29 mouse cellular contexts compared by ENCODE assay signal in genomic region chr1:88273832-88274231, GRCm38 (mm10). TPM values are rescaled to one million over a fixed set of nuclear protein-coding genes. Genes with fewer than 3 reads are reported as not detected.
DNase-seq lines count a peak whose midpoint lies in the region; ATAC-seq and TF ChIP-seq lines count a peak whose summit lies in the region.
"Had no signal": no experiment of that assay in that cellular context is flagged by ENCODE, and none has a peak within 500 bp of the region (broad histone marks: within the 10 kb centered on the region; RNA-seq: fewer than 3 reads in every experiment).

No protein-coding gene starts in this region.

- peak; percentile 94 for DNase-seq in heart, adult 11 months
- peak; percentile 64 for DNase-seq in liver, adult 2 months (ENCODE audit: extremely low read depth, low read depth, low spot score)
- DNase-seq in liver, postnatal 0 days: no peak
- DNase-seq in testis, postnatal 10 days (ENCODE audit: low spot score): peak; percentile 46
- no peak for DNase-seq in testis, postnatal 14 days (ENCODE audit: low spot score)
- DNase-seq in retina, embryonic 14.5 days (ENCODE audit: low spot score): no peak
- DNase-seq: adrenal gland, adult 2 months; adrenal gland, postnatal 36 days; forebrain, postnatal 0 days; kidney, postnatal 25 days; lung, postnatal 10 days had no signal

- no peak overlapping the region for H3K9ac ChIP-seq in heart, embryonic 12.5 days
- H3K9ac ChIP-seq in liver, adult 2 months (ENCODE audit: low read depth, low read length): no peak overlapping the region
- no peak overlapping the region for H3K9ac ChIP-seq in liver, postnatal 0 days (replicated peaks)
- H3K9ac ChIP-seq: embryonic facial prominence, embryonic 15.5 days; forebrain, postnatal 0 days; limb, embryonic 13.5 days; liver, embryonic 12.5 days; midbrain, embryonic 15.5 days; stomach, embryonic 15.5 days had no signal

- no peak for TF ChIP-seq POLR2A in liver, adult 2 months (IDR thresholded peaks at IDR 0.05; ENCODE audit: extremely low read depth, insufficient read depth, low read length)

- H3K36me3 ChIP-seq in heart, embryonic 12.5 days: peaks cover 59% of the 10 kb centered on the region
- H3K36me3 ChIP-seq in liver, adult 2 months (ENCODE audit: control insufficient read depth, insufficient read depth, low read length): peaks cover 22% of the 10 kb centered on the region
- H3K36me3 ChIP-seq in liver, postnatal 0 days (replicated peaks; ENCODE audit: insufficient read depth, low read length): peaks cover 61% of the 10 kb centered on the region

- H3K27ac ChIP-seq in heart, embryonic 12.5 days (ENCODE audit: poor library complexity, severe bottlenecking): no peak overlapping the region
- 0 out of 2 replicates have a peak overlapping the region, but pooled peaks have one; percentile 3 for H3K27ac ChIP-seq in liver, adult 2 months (replicated peaks; ENCODE audit: insufficient read depth, low read depth, low read length)
- H3K27ac ChIP-seq in liver, postnatal 0 days (ENCODE audit: low read depth): no peak overlapping the region
- H3K27ac ChIP-seq: embryonic facial prominence, embryonic 10.5 days; embryonic facial prominence, embryonic 15.5 days; forebrain, embryonic 12.5 days; heart, adult 2 months; hindbrain, embryonic 13.5 days; limb, embryonic 13.5 days; liver, embryonic 12.5 days; midbrain, embryonic 15.5 days; stomach, embryonic 15.5 days had no signal

- peaks cover 21% of the 10 kb centered on the region for H3K79me2 ChIP-seq in liver, adult 2 months (ENCODE audit: control insufficient read depth, insufficient read depth, low read length)

- H3K4me3 ChIP-seq in heart, embryonic 12.5 days: no peak overlapping the region
- no peak overlapping the region for H3K4me3 ChIP-seq in liver, adult 2 months (ENCODE audit: insufficient read depth, low read depth, low read length)
- no peak overlapping the region for H3K4me3 ChIP-seq in liver, postnatal 0 days (ENCODE audit: low read depth, low read length)
- H3K4me3 ChIP-seq: embryonic facial prominence, embryonic 10.5 days; embryonic facial prominence, embryonic 15.5 days; forebrain, embryonic 12.5 days; heart, adult 2 months; hindbrain, embryonic 13.5 days; limb, embryonic 13.5 days; liver, embryonic 12.5 days; midbrain, embryonic 15.5 days; stomach, embryonic 15.5 days had no signal

- peaks cover 23% of the 10 kb centered on the region for H3K4me1 ChIP-seq in heart, embryonic 12.5 days (replicated peaks)
- H3K4me1 ChIP-seq in liver, adult 2 months (ENCODE audit: control insufficient read depth, insufficient read depth, low read length): peaks cover 34% of the 10 kb centered on the region
- peaks cover 40% of the 10 kb centered on the region for H3K4me1 ChIP-seq in liver, postnatal 0 days (ENCODE audit: insufficient read depth)

- ATAC-seq in heart, embryonic 12.5 days (ENCODE audit: insufficient number of reproducible peaks, low FRiP score): no peak
- no peak for ATAC-seq in liver, postnatal 0 days
- ATAC-seq: activated CD4-positive, CD25-positive, alpha-beta regulatory T cell, adult 4 months; CD4-positive, CD25-positive, alpha-beta regulatory T cell, adult 4 months; forebrain, postnatal 0 days; intestine, postnatal 0 days; liver, embryonic 12.5 days; midbrain, embryonic 15.5 days had no signal

- no peak for TF ChIP-seq EP300 in liver, postnatal 0 days (IDR thresholded peaks at IDR 0.05; ENCODE audit: low read depth)

- H3K4me2 ChIP-seq in heart, embryonic 12.5 days: no peak overlapping the region
- no peak overlapping the region for H3K4me2 ChIP-seq in liver, postnatal 0 days (ENCODE audit: low read depth, low read length)
- H3K4me2 ChIP-seq: embryonic facial prominence, embryonic 15.5 days; forebrain, embryonic 12.5 days; hindbrain, embryonic 13.5 days; limb, embryonic 13.5 days; liver, embryonic 12.5 days; midbrain, embryonic 15.5 days; stomach, embryonic 15.5 days had no signal

- H3K27me3 ChIP-seq in heart, embryonic 12.5 days (replicated peaks): no peaks in the 10 kb centered on the region
- no peaks in the 10 kb centered on the region for H3K27me3 ChIP-seq in liver, adult 2 months (ENCODE audit: control insufficient read depth, insufficient read depth, low read length)
- no peaks in the 10 kb centered on the region for H3K27me3 ChIP-seq in liver, postnatal 0 days (ENCODE audit: insufficient read depth, low read length)
- H3K27me3 ChIP-seq: embryonic facial prominence, embryonic 15.5 days; forebrain, embryonic 12.5 days; hindbrain, embryonic 13.5 days; limb, embryonic 13.5 days; liver, embryonic 12.5 days; midbrain, embryonic 15.5 days; stomach, embryonic 15.5 days had no signal

- H3K9me3 ChIP-seq in heart, embryonic 12.5 days (replicated peaks): no peaks in the 10 kb centered on the region
- H3K9me3 ChIP-seq in liver, postnatal 0 days (ENCODE audit: low read length): no peaks in the 10 kb centered on the region
- H3K9me3 ChIP-seq: embryonic facial prominence, embryonic 15.5 days; forebrain, embryonic 12.5 days; hindbrain, embryonic 13.5 days; limb, embryonic 13.5 days; liver, embryonic 12.5 days; midbrain, embryonic 15.5 days; stomach, embryonic 15.5 days had no signal

- WGBS in heart, embryonic 12.5 days: 83% methylated on average over 4 of the region's 4 CpGs
- 78% methylated on average over 4 of the region's 4 CpGs for WGBS in liver, adult 2 months
- 81% methylated on average over 4 of the region's 4 CpGs for WGBS in liver, postnatal 0 days (ENCODE audit: insufficient replicate concordance)

- no peak for TF ChIP-seq CTCF in liver, adult 2 months (IDR thresholded peaks at IDR 0.05; ENCODE audit: low read depth, low read length)
- TF ChIP-seq CTCF in liver, postnatal 0 days (IDR thresholded peaks at IDR 0.05; ENCODE audit: low read depth): no peak

RNA-seq across cellular contexts. Expression of gene Hjurp, which starts 3.6 kb away (rescaled TPM):
- 141 TPM in 2 replicates for polyA plus RNA-seq in heart, embryonic 12.5 days (2016; fragmentation: Nextera tagmentation; extraction: Ambion mirVana)
- 78.7 and 90.1 TPM in 2 replicates for total RNA-seq in liver, adult 2 months (2014; rRNA removed)
- polyA plus RNA-seq in liver, adult 2 months (2012; rRNA removed): 31.4 and 32.8 TPM in 2 replicates
- 31.4 and 37.0 TPM in 2 replicates for polyA plus RNA-seq in liver, postnatal 0 days (2015; fragmentation: Nextera tagmentation; extraction: Ambion mirVana)

RNA-seq across cellular contexts. Expression of gene Trpm8, which starts 3.6 kb away (rescaled TPM):
- 0.05 TPM in 1 of 2 replicates, not detected in the other for polyA plus RNA-seq in heart, embryonic 12.5 days (2016; fragmentation: Nextera tagmentation; extraction: Ambion mirVana)
- under 0.01 TPM in 2 replicates for total RNA-seq in liver, adult 2 months (2014; rRNA removed)
- 0.01 and 0.02 TPM in 2 replicates for polyA plus RNA-seq in liver, adult 2 months (2012; rRNA removed)
- polyA plus RNA-seq in liver, postnatal 0 days (2015; fragmentation: Nextera tagmentation; extraction: Ambion mirVana): not detected in 2 replicates
- total RNA-seq: adrenal gland, adult 2 months; adrenal gland, postnatal 36 days; gastrocnemius, postnatal 36 days; heart, adult 2 months; heart, postnatal 36 days; neutrophil, adult 5-6 weeks had no signal
- polyA plus RNA-seq: activated CD4-positive, CD25-positive, alpha-beta regulatory T cell, adult 4 months; adrenal gland, adult 2 months; CD4-positive, CD25-positive, alpha-beta regulatory T cell, adult 4 months; embryonic facial prominence, embryonic 10.5 days; forebrain, embryonic 12.5 days; heart, adult 2 months; intestine, postnatal 0 days; kidney, embryonic 14.5 days; limb, embryonic 13.5 days; liver, embryonic 12.5 days; neural tube, embryonic 11.5 days; stomach, embryonic 15.5 days had no signal

RNA-seq across cellular contexts. Expression of gene Mroh2a, which starts 47.0 kb away (rescaled TPM):
- 0.56 and 0.83 TPM in 2 replicates for polyA plus RNA-seq in heart, embryonic 12.5 days (2016; fragmentation: Nextera tagmentation; extraction: Ambion mirVana)
- 0.27 and 1.0 TPM in 2 replicates for total RNA-seq in liver, adult 2 months (2014; rRNA removed)
- polyA plus RNA-seq in liver, adult 2 months (2012; rRNA removed): 0.77 and 0.82 TPM in 2 replicates
- 0.61 and 0.66 TPM in 2 replicates for polyA plus RNA-seq in liver, postnatal 0 days (2015; fragmentation: Nextera tagmentation; extraction: Ambion mirVana)
- total RNA-seq: forebrain, postnatal 0 days; gastrocnemius, postnatal 36 days; heart, postnatal 36 days had no signal

Comparison
In these comparisons a context has a peak if more than half of its experiments do, and no peak if none do; other contexts are left out.
1. DNase-seq: peak in heart, adult 11 months (single experiment), liver, adult 2 months (single experiment) and testis, postnatal 10 days (single experiment); none in liver, postnatal 0 days (single experiment), testis, postnatal 14 days (single experiment) and retina, embryonic 14.5 days (single experiment).